Comparison of ENCODE assay signal across 18 mouse cellular contexts in genomic region chr5:133096340-133096739, GRCm38 (mm10).
"Had no signal": no experiment of that assay in that cellular context is flagged by ENCODE, and none has a peak within 500 bp of the region (broad histone marks: within the 10 kb centered on the region; RNA-seq: fewer than 3 reads in every experiment).

No protein-coding gene starts in this region.

- H3K4me1 ChIP-seq: neural tube, embryonic 13.5 days; neural tube, embryonic 15.5 days had no signal

- H3K4me2 ChIP-seq: lung, embryonic 14.5 days; midbrain, embryonic 12.5 days; neural tube, embryonic 13.5 days; neural tube, embryonic 15.5 days had no signal

- DNase-seq: lung, embryonic 14.5 days; lung, postnatal 10 days; lung, postnatal 4 days; midbrain, embryonic 14.5 days; retina, postnatal 1 day; right cerebral cortex, adult 18-20 months; right cerebral cortex, postnatal 25 days; right cerebral cortex, postnatal 4 days; spleen, adult 18-20 months; thymus, adult 18-20 months; thymus, postnatal 14 days; thymus, postnatal 36 days had no signal

- H3K9ac ChIP-seq: lung, embryonic 14.5 days; midbrain, embryonic 12.5 days; neural tube, embryonic 13.5 days; neural tube, embryonic 15.5 days had no signal

- H3K9me3 ChIP-seq: midbrain, embryonic 10.5 days; neural tube, embryonic 13.5 days; neural tube, embryonic 15.5 days had no signal

- H3K27me3 ChIP-seq: midbrain, embryonic 12.5 days; neural tube, embryonic 13.5 days; neural tube, embryonic 15.5 days had no signal

- H3K4me3 ChIP-seq: midbrain, embryonic 10.5 days; midbrain, embryonic 12.5 days; myocyte; neural tube, embryonic 13.5 days; neural tube, embryonic 15.5 days had no signal

- H3K27ac ChIP-seq: midbrain, embryonic 10.5 days; midbrain, embryonic 12.5 days; neural tube, embryonic 13.5 days; neural tube, embryonic 15.5 days had no signal

- H3K36me3 ChIP-seq: midbrain, embryonic 10.5 days; midbrain, embryonic 12.5 days; neural tube, embryonic 13.5 days; neural tube, embryonic 15.5 days had no signal

- ATAC-seq: midbrain, embryonic 16.5 days had no signal
